Mouse (Mus musculus): Measurements from ENCODE around the gene Fam122c. TPM values are rescaled to one million over a fixed set of nuclear protein-coding genes. Genes with fewer than 3 reads are reported as not detected.

The Fam122c gene
- total RNA-seq, 2 experiments from 2014 or later = not detected

GRCm38 (mm10) chrX:53370366-53370740 lies 97.1 kb downstream of the Fam122c start, which contains the start of gene Mospd1:
Gene Mospd1, minus strand, starts transcription at chrX:53370502.
- peak; percentile 77 to 79 for DNase-seq

Other genes starting within 250 kb of the Fam122c start
- not detected for gene Plac1, start 33.3 kb upstream of the Fam122c start, total RNA-seq (2021)
- 1 to 10 TPM; 3.1 to 3.6 TPM for gene Fam122b, start 3.6 kb upstream of the Fam122c start, total RNA-seq (2021)
- gene Mospd1, start 97.1 kb downstream of the Fam122c start, total RNA-seq (2021) = 10 to 100 TPM; 10.7 to 11.8 TPM
- gene Etd, start 161.5 kb downstream of the Fam122c start, total RNA-seq (2021) = not detected

All from layer of hippocampus, postnatal 36 days (tissue).